Mouse (Mus musculus): ENCODE results near the gene Cphx1.
"Not testable (repeated sequence)": the region's sequence is repeated elsewhere in the genome, so short reads cannot be mapped to it uniquely, and the experiment has no call there.

Cphx1 gene

DNA sequence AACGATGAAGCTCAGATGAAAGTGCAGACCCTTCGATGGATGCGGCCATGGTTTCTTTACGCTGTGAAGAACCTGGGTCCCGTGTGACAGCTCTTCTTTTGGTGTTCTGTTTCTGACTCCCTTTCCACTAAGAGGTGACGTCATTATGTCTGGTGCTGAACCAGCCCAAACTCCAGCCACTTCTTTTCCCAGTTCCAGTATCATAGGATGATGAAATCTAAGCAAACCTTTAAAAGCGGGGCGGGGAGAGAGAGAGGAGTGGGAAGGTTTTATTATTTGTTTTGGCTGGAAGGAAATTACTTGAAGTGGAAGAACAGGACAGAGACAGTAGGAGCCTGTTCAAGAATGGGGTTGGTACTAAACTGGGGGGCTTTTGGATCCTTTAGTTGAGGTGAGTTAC, at the start of gene Cphx1:
Cphx1 (plus strand) TSS at position 301 of the 400 bp plus-strand sequence.
- DNase-seq (ENCODE audit: low spot score): not testable (repeated sequence)

DNA sequence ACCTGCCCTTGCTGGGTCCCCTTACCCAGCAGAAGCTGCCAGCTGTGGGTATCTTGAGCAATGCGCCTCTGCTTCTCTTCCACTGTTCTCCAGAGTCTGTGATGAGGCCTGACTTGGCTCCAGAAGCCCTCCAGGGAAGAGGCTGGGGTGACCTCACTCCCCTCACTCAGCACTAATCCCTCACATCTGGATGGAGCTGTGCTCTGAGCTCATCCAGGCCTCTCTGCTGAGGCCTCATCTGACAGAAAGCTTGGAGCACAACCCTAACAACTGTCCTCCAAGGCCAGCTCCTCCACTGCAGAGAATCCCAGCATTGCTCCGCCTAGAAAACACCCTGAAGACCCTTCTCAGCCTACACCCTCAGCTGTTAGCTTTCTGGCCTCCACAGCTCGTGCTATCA, 43.5 kb upstream of the Cphx1 start:
- not testable (repeated sequence) for DNase-seq (ENCODE audit: low spot score)

DNA sequence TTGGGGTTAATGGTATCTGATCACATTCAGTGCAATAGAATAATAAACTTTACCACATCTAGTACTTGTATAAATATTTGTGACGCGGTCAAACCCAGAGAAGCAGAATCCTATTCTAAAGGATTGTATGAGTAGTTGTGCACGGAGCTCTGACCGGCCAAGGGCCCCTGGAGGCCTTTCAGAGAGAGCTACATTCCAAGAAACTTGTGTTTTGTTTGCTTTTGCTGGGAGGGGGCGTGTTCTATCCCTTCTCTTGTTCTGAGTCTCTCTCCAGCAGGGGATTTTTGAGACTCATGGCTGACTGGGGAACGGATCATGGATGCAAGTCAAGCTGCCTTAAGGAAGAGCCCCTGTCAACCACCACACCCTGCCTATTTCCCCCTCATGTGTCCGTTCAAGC, 42.4 kb upstream of the Cphx1 start:
- not testable (repeated sequence) for DNase-seq (ENCODE audit: low spot score)

DNA sequence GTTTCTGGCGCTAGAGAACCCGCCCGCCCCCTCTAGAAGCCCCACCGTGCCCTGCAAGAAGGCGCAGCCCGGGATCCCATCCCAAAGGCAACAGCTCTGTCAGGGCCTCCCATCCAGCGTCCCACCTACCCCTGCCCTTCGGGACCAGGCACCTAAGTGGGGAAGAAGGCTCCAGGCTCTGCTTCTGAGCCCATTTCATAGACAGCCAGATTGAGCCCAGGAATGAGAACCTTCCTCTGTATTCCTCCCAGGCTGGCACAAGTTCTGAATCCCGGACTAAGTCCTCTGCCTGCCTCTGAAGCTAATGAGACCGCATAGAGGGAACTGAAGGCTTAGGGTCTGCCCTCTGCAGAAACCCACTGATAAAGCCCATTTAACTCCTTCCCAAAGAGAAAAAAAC, 35.1 kb upstream of the Cphx1 start, which contains the start of gene Plac9a:
Plac9a (minus strand) TSS at position 101 of the 400 bp plus-strand sequence.
- DNase-seq (ENCODE audit: low spot score): not testable (repeated sequence)

DNA sequence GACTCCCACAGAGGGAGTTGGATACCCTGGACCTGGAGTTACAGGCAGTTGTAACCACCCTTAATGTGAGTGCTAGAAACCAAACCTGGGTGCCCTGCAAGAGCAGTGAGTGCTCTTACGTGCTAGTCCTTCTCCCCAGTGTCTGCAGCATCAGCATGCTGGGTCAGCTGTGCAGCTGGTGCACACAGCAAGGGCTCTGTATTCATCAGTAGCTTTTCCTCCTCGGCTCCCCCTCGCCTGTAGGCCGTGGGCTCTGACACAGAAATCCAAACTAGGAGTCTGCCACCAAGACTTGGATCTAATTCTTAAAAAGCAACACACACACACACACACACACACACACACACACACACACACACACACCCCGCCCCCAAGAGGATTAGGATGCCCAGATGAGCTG, 32.9 kb upstream of the Cphx1 start:
- not testable (repeated sequence) for DNase-seq (ENCODE audit: low spot score)

DNA sequence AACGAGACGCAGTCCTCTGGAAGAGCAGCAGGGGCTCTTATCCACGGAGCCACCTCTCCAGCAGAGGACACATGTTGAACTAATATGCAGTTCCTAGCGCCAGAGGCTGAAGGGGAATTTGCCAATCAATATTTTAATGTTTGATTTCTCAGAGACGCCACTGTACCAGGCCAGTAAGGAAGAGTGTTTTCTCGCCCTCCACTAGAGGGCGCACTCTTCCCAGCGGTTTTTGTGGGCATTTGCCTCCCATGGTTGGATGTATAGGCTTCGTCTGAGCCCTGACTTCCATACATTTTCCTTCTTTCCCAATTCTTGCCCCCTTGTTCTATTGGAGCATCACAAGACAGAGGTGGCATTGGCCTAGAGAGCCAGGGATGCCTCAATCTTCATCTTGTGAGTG, 30.8 kb upstream of the Cphx1 start:
- DNase-seq (ENCODE audit: low spot score): not testable (repeated sequence)

DNA sequence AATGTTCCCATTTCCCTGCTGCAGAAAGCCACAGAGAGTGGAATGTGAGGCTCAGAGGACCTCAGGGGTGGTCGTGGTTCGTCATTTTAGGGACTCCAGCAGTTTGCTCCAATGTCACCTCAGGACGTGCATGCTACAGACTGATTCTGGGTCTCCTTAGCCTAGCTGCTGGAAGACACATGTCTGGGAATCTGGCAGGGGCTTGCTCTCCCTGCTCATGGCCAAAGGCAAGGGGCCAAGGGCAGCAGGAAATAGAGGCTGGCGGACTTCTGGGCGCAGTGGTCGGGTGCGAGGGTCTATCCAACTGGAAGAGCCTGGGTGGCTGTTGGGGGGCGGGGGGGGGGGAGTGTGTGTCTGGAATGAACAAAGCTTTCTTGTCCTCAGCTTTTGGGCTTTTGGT, 29.1 kb upstream of the Cphx1 start:
- DNase-seq (ENCODE audit: low spot score): not testable (repeated sequence)

DNA sequence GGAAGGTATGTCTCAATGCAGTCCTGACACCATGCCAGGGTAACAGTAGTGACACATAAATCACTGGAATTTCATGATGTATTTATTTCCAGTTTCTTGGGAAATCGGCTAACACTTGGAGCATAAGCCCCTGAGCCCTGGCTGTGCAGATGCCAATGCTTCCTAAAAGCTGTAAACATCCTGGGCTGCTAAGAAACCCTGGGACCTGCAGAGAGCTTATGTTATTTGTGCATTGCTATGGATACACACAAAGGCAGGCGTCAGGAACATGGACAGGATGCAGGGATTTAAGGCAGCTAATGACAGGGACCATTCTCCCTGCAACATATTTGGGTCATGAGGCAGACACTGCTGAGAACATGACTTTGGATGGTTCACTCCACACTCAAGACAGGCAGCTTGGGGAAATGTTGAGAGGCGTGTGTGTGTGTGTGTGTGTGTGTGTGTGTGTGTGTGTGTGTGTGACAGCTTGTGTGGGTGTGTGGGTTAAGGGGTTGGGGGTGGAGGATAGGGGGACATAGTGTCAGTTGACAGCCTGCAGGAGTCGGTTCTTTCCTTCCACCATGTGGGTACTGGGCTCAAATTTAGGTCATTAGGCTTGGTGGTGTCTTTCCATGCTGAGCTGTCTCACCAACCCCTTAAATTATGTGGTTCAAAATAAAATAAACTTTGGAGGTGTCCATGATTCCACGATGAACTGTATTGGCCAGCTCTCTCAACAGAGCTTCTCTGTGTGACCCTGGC, 19.5 kb upstream of the Cphx1 start:
- not testable (repeated sequence) for DNase-seq (ENCODE audit: low spot score)

DNA sequence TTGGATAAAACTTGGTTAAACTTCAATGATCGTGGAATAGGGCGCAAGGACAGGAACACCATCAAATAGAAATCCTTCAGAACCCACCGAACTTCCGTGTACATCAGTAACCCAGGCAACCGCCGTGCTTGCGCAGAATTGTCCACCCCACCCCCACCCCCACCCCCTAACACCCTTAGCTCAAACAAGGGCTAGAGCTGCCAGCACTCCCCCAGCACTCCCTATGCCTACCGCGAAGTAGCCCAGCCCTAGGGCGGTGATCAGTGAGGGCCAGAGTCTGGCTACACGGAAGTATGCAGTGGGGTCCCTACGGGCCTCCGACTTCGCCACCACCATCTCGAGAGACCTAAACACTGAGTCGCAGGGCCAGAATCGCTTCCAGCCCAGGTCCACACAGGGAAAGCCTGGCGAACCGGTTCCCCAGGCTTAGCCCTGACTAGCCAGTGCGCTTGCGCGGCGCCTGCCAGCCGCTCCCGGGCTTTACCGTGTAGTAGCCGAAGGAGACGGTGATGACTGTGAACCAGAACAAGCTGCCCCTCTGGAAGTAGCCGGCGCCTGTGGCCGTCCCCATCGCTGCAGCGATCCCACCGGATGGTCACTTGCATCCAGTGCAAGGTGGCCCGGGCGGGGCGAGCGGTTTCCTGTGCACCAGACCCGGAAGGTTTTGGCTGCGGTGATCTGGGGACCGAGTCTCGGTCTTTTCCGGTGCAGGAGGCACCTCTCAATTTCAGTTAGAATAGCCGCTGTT, 11.1 kb upstream of the Cphx1 start:
- DNase-seq (ENCODE audit: low spot score): not testable (repeated sequence)

DNA sequence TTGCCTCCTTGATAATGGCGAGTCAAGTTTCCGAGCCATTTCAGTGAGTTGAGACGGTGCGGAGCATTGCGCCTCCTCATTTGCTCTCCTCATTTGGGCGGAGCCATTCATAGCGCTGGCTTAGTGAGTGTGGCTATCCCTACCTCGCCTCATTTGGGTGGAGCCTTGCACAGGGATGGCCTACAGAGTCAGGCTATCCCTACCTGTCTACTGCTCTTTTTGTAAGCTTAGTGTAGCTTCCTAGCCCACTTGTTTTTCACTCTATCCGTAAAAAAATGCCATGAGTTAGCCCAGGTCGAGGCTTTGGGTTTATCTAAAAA, 10.6 kb upstream of the Cphx1 start, which contains the start of gene Tmem254a:
Tmem254a (minus strand) TSS at position 111 of the 320 bp plus-strand sequence.
- not testable (repeated sequence) for DNase-seq (ENCODE audit: low spot score)

DNA sequence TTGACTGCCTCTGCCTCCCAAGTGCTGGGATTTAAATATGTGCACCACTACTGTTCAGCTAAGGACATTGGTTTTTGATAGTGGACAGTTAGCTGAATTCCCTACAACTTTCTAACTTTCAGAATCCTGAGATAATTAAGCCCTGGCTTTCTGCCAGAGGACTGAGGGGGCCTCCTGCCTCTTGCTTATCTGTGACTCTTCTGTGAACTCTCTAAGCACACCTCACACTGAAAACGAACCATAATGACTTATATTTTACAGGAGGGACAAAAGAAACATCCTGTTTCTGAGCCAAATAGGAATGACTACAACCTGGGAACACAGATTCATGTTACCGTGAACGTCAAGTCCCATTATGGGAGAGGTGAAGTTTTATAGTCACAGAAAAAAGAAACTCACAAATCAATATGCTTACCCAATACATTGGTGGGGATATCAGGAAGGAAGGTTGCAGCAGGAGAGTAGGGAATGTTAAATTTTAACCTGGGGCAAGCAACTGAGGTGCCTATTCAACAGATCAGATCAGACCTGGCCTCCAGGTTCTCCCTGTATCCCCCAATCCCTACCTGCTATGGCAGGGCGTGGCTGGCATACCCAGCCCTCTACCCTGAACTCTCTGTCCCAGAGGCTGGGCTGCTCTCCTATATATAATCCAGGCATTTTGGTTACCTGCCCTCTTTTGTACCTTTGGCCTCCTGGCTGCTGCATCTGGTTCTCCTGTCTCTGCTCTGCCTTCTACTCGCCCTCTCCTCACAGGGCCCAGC, 1.1 kb upstream of the Cphx1 start:
- DNase-seq (ENCODE audit: low spot score): not testable (repeated sequence)

DNA sequence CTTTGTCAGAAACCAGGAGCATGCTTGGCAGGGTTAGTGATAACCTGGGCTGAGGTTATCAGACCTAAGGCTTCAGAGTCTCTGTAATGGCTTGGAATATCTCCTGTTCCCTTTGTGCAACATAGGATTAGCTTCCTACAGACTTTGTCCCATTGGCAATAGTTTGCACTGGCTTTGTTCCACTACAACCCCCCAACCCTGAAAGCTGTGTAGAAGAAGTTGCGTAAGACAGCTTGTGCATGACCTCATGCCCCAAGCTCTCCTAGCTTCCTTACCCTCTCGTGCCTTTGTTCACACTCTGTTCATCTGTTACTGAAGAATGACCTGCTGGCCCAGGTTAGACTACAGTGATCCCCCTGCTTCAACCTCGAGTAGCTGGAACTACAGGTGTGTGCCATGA, 19.8 kb downstream of the Cphx1 start:
- DNase-seq (ENCODE audit: low spot score): not testable (repeated sequence)

DNA sequence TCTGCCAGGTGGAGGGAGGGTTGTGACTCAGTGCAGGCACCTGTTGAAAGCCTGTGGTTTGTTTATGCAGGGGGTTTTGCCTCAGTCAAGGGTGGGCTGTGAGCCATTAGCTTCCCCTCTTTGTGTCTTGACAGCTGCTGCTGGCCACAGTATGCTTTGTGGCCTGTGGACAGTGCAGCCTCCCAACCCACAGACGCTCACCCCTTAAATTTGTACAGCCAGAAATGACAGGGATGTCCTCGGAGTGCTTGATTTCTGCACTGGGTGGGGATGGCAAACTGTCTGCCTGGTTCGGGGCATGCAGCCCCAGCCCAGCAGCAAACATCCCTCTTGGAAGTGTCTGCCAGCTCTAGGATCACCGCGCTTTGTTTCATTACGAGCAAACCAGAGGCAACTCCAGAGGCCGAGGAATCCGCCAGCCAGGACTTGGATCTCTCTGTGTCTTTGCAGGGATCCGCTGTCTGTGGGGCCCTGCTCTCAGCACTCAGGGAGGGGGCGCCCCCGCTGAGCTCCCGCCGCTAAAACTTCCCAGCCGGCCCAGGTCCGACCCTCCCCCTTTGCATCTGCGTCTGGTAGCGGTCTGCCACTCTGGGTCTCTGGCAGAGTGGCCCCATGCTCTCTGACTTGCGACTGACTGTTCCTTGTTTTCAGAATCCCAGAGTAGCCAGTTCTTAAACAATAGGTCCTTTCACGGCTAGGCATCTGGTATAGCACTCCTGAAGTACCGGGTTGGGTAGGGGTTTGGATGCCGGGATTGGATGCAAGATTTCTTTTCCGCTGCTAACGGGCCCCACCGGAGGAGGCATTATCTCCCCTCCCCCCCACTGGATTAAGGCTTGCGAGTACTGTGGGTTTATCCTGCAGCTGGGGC, 40.5 kb downstream of the Cphx1 start, which contains the start of gene Duxbl1:
Duxbl1 (plus strand) TSS at position 207 of the 871 bp plus-strand sequence.
- not testable (repeated sequence) for DNase-seq (ENCODE audit: low spot score)

DNA sequence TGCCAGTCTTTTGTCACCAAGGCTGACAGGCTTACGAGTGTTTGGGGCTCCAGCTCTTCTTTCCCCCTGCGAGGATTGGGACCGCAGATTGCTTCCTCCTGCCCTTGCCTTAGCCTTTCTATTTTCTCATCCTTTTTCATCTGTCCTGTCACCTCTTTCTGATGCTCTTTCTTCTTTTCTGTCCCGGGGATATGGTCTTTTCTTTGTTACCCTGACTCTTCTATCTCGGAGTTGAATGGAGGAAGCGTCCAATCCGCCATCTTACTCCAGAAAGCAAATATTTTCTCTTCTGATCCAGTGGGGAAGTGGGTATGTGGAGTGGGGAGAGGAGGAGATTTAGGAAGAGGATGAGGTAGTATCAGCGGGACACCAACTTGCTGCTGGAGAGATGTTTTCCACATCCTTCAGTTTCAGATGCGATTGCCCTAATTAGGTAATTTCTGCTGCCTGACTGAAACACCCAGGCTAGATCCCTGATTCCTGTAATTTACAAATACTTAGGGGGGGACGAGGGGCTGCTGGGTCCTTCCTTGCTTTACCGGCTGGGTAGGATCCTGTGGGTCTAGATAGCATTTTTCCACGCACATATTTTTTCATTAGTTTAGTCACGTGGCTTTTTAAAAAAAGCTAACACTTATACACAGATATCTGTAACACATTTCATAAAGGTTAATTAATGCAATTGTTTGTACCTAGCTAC, 41.3 kb downstream of the Cphx1 start:
- DNase-seq (ENCODE audit: low spot score): not testable (repeated sequence)

DNA sequence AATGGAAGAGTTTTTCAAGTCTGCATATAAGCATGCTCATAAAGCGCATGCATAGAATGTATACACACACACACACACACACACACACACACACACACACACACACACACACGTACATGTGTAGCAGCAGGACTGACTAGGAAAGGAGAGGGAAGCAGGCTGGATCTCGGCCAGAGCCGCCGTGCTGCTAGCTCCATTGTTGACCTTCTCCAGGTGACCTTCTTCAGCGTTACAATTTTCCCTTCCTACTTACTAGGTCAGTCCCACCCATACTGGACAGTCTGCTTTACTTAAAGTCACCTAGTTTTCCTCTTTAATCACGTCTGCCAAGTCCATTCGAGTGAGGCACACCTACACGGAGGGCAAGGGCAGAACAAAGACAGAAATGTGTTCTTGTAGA, 43.8 kb downstream of the Cphx1 start:
- DNase-seq (ENCODE audit: low spot score): not testable (repeated sequence)

All from left cerebral cortex, adult 11 months (tissue).